Mouse (Mus musculus) embryonic facial prominence, embryonic 14.5 days (tissue): ENCODE measurements around the gene Nt5dc1. TPM values are rescaled to one million over a fixed set of nuclear protein-coding genes. Genes with fewer than 3 reads are reported as not detected.

Experiments
- ATAC-seq: fragments of 200-750 bp; cut with Nextera tagmentation; 2 replicates; pipeline ENCODE4 v1.8.0; 2017; ENCODE audit warnings: low read depth, moderate number of reproducible peaks, moderate TSS enrichment
- DNase-seq: peaks from one replicate; pipeline ENCODE4 v3.0.0-alpha.2; 2015; ENCODE audit warnings: low spot score
- H3K27ac ChIP-seq: fragments of 300-500 bp; sonication (generic); replicated peaks from 2 replicates; pipeline ENCODE4 v1.5.1; 2014; ENCODE audit warnings: low read depth, mild to moderate bottlenecking, low read length, moderate library complexity
- H3K27me3 ChIP-seq: fragments of 300-500 bp; sonication (generic); replicated peaks from 2 replicates; pipeline ENCODE4 v1.6.1; 2014; ENCODE audit warnings: low read length; ENCODE audit not compliant: control insufficient read depth, insufficient read depth
- H3K36me3 ChIP-seq: fragments of 300-500 bp; sonication (generic); 2 replicates; pipeline ENCODE4 v1.6.1; 2014; ENCODE audit warnings: low read length, mixed read lengths; ENCODE audit not compliant: control insufficient read depth, insufficient read depth
- H3K4me1 ChIP-seq: fragments of 300-500 bp; sonication (generic); 2 replicates; pipeline ENCODE4 v1.6.1; 2014; ENCODE audit warnings: antibody characterized with exemption, low read length; ENCODE audit not compliant: control insufficient read depth, insufficient read depth
- H3K4me2 ChIP-seq: fragments of 300-500 bp; sonication (generic); 2 replicates; pipeline ENCODE4 v1.6.1; 2014; ENCODE audit warnings: low read depth, mild to moderate bottlenecking, low read length, moderate library complexity, mixed read lengths
- H3K4me3 ChIP-seq: fragments of 300-500 bp; sonication (generic); 2 replicates; pipeline ENCODE4 v1.5.1; 2014; ENCODE audit warnings: low read depth, mild to moderate bottlenecking, low read length
- H3K9ac ChIP-seq: fragments of 300-500 bp; sonication (generic); 2 replicates; pipeline ENCODE4 v1.6.1; 2014; ENCODE audit warnings: low read depth, mild to moderate bottlenecking, low read length, moderate library complexity, mixed read lengths
- H3K9me3 ChIP-seq: fragments of 300-500 bp; sonication (generic); 2 replicates; pipeline ENCODE4 v1.6.1; 2016; ENCODE audit warnings: low read length; ENCODE audit not compliant: control insufficient read depth
- WGBS: fragments of 180-500 bp; shearing (Covaris S2); extraction: QIAGEN DNeasy Blood & Tissue Kit; methylation state at CpG from one replicate; pipeline ENCODE4 v1.1.7; 2014; 5-methylcytosine and 5-hydroxymethylcytosine counted together
- polyA plus RNA-seq: library from polyadenylated mRNA; unstranded; fragments of >200 nt; fragmentation: Nextera tagmentation; extraction: Ambion mirVana; gene quantifications from 2 replicates; pipeline ENCODE4 v1.2.1, GENCODE M21; 2014

The Nt5dc1 gene
- polyA plus RNA-seq, 1 experiment from 2014 or later: 8.9 TPM

DNA sequence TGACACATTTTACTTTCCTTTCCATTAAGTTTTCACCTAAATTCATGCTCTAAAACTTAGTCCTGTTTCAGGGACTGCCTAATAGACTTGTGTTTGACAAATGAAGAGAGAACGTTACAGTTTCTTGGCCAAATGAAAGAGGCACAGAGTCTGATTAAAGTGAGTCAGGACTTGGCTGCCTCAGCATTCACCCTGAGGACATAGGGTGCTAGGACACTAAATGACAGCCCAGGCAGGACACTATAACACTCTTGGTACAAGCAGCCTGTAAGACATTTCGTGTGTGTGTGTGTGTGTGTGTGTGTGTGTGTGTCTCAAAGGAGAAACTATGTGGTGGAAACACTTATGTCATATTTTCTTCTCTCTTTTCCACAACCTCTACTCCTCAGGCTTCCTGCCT lies 172.2 kb downstream of the Nt5dc1 start:
- no peak overlapping the region for H3K27ac ChIP-seq
- 66% methylated on average over 2 of the region's 2 CpGs for WGBS

GRCm38 (mm10) chr10:34244745-34245144 lies 173.6 kb downstream of the Nt5dc1 start:
- Histone ChIP-seq H3K36me3 (no peaks in the 10 kb centered on the region), H3K9ac (no peak overlapping the region), H3K27me3 (no peaks in the 10 kb centered on the region), H3K4me3 (no peak overlapping the region), H3K4me2 (no peak overlapping the region), H3K4me1 (no peaks in the 10 kb centered on the region), H3K27ac (no peak overlapping the region), H3K9me3 (no peaks in the 10 kb centered on the region)
- no peak for ATAC-seq
- WGBS: 74% methylated on average over 5 of the region's 5 CpGs
- DNase-seq: no peak

More for the DNA sequence above, 172.2 kb downstream of the Nt5dc1 start:
- no peak overlapping the region for H3K4me3 ChIP-seq
- no peaks in the 10 kb centered on the region for H3K4me1 ChIP-seq
- no peaks in the 10 kb centered on the region for H3K27me3 ChIP-seq
- DNase-seq (no peak), ATAC-seq (no peak)
- no peaks in the 10 kb centered on the region for H3K36me3 ChIP-seq
- H3K4me2 ChIP-seq: no peak overlapping the region
- H3K9me3 ChIP-seq: no peaks in the 10 kb centered on the region
- no peak overlapping the region for H3K9ac ChIP-seq

GRCm38 (mm10) chr10:34238536-34238935 lies 179.8 kb downstream of the Nt5dc1 start:
- no peak overlapping the region for H3K4me2 ChIP-seq
- H3K4me3 ChIP-seq: no peak overlapping the region
- H3K4me1 ChIP-seq: no peaks in the 10 kb centered on the region
- DNase-seq: no peak
- no peak for ATAC-seq
- no peaks in the 10 kb centered on the region for H3K9me3 ChIP-seq
- H3K9ac ChIP-seq: no peak overlapping the region
- WGBS: 68% methylated on average over 4 of the region's 4 CpGs
- no peak overlapping the region for H3K27ac ChIP-seq
- no peaks in the 10 kb centered on the region for H3K36me3 ChIP-seq
- no peaks in the 10 kb centered on the region for H3K27me3 ChIP-seq

Other genes with a start within 250 kb of the Nt5dc1 start
- 46.7 and 49.6 TPM in 2 replicates for gene Dse, start 210.8 kb downstream of the Nt5dc1 start, polyA plus RNA-seq
- 43.8 and 45.7 TPM in 2 replicates for gene Tspyl1, start 136.4 kb downstream of the Nt5dc1 start, polyA plus RNA-seq
- gene Tspyl4, start 121.1 kb downstream of the Nt5dc1 start, polyA plus RNA-seq: 11.8 and 12.0 TPM in 2 replicates
- 4.2 and 6.5 TPM in 2 replicates for gene Col10a1, start 28.6 kb downstream of the Nt5dc1 start, polyA plus RNA-seq
- 12.2 and 12.9 TPM in 2 replicates for gene Frk, start 64.8 kb upstream of the Nt5dc1 start, polyA plus RNA-seq